Mouse (Mus musculus): ENCODE results near the gene Pdzd2. TPM values are rescaled to one million over a fixed set of nuclear protein-coding genes. Genes with fewer than 3 reads are reported as not detected.

The Pdzd2 gene
- polyA plus RNA-seq, 1 experiment = 9.3 TPM

DNA sequence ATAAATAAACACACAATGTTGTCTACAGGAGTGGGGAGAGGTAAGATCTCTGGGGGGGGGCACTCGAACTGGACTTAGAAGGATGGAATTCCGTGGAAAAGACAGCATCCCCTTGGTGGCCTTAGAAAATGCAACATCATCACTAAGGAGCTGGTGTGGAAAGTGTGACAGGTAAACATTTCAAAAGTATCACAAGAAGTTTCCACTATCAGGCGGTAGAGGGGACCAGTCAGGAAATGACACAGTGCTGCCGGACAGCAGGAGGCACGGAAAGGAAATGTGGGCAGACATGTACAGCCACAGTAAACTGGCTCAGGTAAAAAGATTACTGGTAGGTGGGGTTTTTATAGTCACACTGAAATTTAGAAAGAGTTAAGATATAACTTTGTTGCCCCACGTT lies 160.5 kb downstream of the Pdzd2 start:
- Histone ChIP-seq H3K27ac (ENCODE audit: control insufficient read depth, insufficient read depth, low read depth, low read length) (no peak overlapping the region), H3K4me3 (ENCODE audit: control insufficient read depth, low read depth, low read length) (no peak overlapping the region), H3K27me3 (ENCODE audit: control insufficient read depth, insufficient read depth, low read length) (no peaks in the 10 kb centered on the region), H3K36me3 (ENCODE audit: control insufficient read depth, insufficient read depth, low read length) (no peaks in the 10 kb centered on the region), H3K4me1 (ENCODE audit: control insufficient read depth, insufficient read depth, low read length) (peaks cover 3% of the 10 kb centered on the region)
- TF ChIP-seq POLR2A (IDR thresholded peaks at IDR 0.05; ENCODE audit: control insufficient read depth, low read depth, low read length) (no peak), CTCF (IDR thresholded peaks at IDR 0.05; ENCODE audit: control insufficient read depth, insufficient read depth, insufficient replicate concordance, low read depth, low read length) (no peak)

DNA sequence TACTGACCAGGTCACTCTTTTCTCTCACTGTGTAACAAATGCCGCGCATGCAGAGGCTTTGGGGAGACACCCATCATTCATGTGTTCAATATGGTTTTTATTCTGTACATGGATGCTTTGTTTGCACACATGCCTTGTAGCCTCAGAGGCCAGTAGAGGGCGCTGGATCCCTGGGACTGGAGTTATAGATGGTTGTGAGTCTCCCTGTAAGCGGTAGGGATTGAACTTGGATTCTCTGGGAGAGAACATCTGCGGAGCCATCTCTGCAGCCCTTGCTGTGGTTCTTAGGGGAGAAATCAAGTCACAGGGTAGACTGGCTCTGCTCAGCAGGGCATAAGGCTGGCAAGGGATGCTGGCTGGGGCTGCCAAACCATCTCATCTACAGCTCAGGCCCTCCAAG lies 161.4 kb downstream of the Pdzd2 start:
- no peaks in the 10 kb centered on the region for H3K27me3 ChIP-seq (ENCODE audit: control insufficient read depth, insufficient read depth, low read length)
- H3K27ac ChIP-seq (ENCODE audit: control insufficient read depth, insufficient read depth, low read depth, low read length) = no peak overlapping the region
- H3K4me3 ChIP-seq (ENCODE audit: control insufficient read depth, low read depth, low read length) = no peak overlapping the region
- TF ChIP-seq CTCF (IDR thresholded peaks at IDR 0.05; ENCODE audit: control insufficient read depth, insufficient read depth, insufficient replicate concordance, low read depth, low read length) (peak; percentile 42; the same call in 1 of the 2 replicates), POLR2A (IDR thresholded peaks at IDR 0.05; ENCODE audit: control insufficient read depth, low read depth, low read length) (no peak)
- H3K4me1 ChIP-seq (ENCODE audit: control insufficient read depth, insufficient read depth, low read length) = peaks cover 3% of the 10 kb centered on the region
- H3K36me3 ChIP-seq (ENCODE audit: control insufficient read depth, insufficient read depth, low read length) = no peaks in the 10 kb centered on the region

DNA sequence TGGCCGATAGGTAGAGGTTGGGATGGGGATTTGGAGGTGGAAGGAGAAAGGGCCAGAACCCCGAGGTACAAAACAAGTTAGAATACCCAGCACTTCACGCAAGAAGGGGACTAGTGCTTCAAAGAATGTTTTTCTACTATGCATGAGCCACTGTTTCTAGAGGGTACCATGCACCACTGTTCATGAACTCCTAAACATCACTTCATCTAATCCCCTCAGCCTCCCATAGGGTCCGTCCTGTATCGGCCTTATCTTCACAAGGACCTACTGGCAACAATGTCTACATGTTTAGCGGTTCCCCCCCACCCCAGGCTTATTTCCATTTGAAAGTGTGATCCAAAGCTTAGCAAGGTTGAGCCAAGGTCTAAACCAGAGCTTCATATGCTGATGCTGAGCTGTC lies 162.0 kb downstream of the Pdzd2 start:
- Histone ChIP-seq H3K4me1 (ENCODE audit: control insufficient read depth, insufficient read depth, low read length) (peaks cover 3% of the 10 kb centered on the region), H3K27ac (ENCODE audit: control insufficient read depth, insufficient read depth, low read depth, low read length) (no peak overlapping the region), H3K36me3 (ENCODE audit: control insufficient read depth, insufficient read depth, low read length) (no peaks in the 10 kb centered on the region), H3K4me3 (ENCODE audit: control insufficient read depth, low read depth, low read length) (no peak overlapping the region), H3K27me3 (ENCODE audit: control insufficient read depth, insufficient read depth, low read length) (no peaks in the 10 kb centered on the region)
- TF ChIP-seq POLR2A (IDR thresholded peaks at IDR 0.05; ENCODE audit: control insufficient read depth, low read depth, low read length) (no peak), CTCF (IDR thresholded peaks at IDR 0.05; ENCODE audit: control insufficient read depth, insufficient read depth, insufficient replicate concordance, low read depth, low read length) (no peak)

DNA sequence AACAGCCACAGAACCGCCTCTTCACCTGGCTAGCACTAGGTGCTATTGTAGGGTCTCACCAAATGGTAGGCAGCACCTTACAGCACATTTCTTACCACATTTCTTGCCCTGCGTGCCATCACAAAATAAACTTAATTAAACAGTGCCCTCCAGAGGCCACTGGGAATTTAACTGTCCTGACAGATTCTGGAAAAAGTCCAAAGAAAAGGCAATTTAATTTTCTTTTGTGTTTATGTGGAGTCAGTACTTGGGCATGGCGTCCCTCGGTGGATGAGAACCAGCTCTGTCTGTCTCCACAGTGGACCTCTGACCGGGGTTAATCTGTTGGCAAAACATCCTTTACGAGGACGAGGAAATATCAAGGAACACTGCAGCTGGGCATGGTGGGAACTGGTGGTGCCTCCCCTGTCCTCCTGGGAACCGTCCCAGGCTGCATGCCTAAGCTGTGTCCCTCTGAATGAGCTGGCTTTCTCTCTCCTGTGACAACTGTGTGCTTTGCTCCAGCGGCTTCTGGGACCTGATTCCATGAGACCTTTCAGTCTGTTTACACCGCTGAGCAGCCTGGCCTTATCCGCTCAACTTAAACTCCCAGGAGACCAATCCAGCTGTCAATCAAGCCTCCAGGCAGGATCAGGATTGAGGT lies 162.5 kb downstream of the Pdzd2 start:
- Histone ChIP-seq H3K4me1 (ENCODE audit: control insufficient read depth, insufficient read depth, low read length) (peaks cover 3% of the 10 kb centered on the region), H3K27ac (ENCODE audit: control insufficient read depth, insufficient read depth, low read depth, low read length) (no peak overlapping the region), H3K4me3 (ENCODE audit: control insufficient read depth, low read depth, low read length) (no peak overlapping the region), H3K36me3 (ENCODE audit: control insufficient read depth, insufficient read depth, low read length) (no peaks in the 10 kb centered on the region), H3K27me3 (ENCODE audit: control insufficient read depth, insufficient read depth, low read length) (no peaks in the 10 kb centered on the region)
- TF ChIP-seq CTCF (IDR thresholded peaks at IDR 0.05; ENCODE audit: control insufficient read depth, insufficient read depth, insufficient replicate concordance, low read depth, low read length) = no peak
- TF ChIP-seq POLR2A (IDR thresholded peaks at IDR 0.05; ENCODE audit: control insufficient read depth, low read depth, low read length) = no peak

DNA sequence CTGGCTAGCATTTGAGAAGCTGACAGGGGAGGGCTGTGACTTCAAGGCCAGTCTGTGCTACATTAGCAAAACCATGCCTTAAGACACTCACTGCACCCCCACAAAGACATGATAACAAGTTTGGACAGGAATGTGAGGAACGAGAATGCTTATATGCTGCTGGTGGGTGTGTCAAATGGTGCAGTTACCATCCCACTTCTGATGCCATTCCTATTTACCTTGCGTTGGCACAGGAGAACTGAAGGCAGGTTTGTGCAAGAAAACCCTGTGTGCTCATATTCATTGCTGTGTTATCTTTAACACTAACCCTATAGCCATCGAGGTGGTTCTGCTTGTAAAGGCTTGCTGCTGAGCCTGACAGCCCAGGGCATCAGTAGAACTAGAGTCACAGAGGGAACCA lies 166.1 kb downstream of the Pdzd2 start:
- Histone ChIP-seq H3K4me3 (ENCODE audit: control insufficient read depth, low read depth, low read length) (no peak overlapping the region), H3K27me3 (ENCODE audit: control insufficient read depth, insufficient read depth, low read length) (no peaks in the 10 kb centered on the region), H3K4me1 (ENCODE audit: control insufficient read depth, insufficient read depth, low read length) (peaks cover 3% of the 10 kb centered on the region), H3K27ac (ENCODE audit: control insufficient read depth, insufficient read depth, low read depth, low read length) (no peak overlapping the region), H3K36me3 (ENCODE audit: control insufficient read depth, insufficient read depth, low read length) (no peaks in the 10 kb centered on the region)
- no peak for TF ChIP-seq CTCF (IDR thresholded peaks at IDR 0.05; ENCODE audit: control insufficient read depth, insufficient read depth, insufficient replicate concordance, low read depth, low read length)
- TF ChIP-seq POLR2A (IDR thresholded peaks at IDR 0.05; ENCODE audit: control insufficient read depth, low read depth, low read length) = no peak

DNA sequence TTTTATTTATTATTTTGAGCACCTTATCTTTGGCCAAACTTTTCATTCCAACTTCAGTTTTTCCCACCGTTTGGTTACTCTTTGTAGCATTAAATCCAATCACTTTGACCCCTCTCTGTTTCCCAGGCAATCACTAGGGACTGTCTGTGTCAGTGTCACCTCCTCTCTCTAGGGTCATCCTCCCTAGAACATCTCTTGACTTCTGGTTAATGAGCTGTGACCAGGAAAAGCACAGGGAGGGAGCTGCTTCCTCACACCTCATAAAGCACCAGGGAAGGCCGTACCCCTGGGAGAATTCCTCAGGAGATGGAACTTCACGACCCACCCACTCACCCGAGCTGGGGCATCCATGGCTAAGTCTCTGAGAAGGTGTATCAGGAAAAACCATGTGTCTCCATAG lies 168.6 kb downstream of the Pdzd2 start:
- H3K4me1 ChIP-seq (ENCODE audit: control insufficient read depth, insufficient read depth, low read length) = peaks cover 7% of the 10 kb centered on the region
- no peak for TF ChIP-seq CTCF (IDR thresholded peaks at IDR 0.05; ENCODE audit: control insufficient read depth, insufficient read depth, insufficient replicate concordance, low read depth, low read length)
- TF ChIP-seq POLR2A (IDR thresholded peaks at IDR 0.05; ENCODE audit: control insufficient read depth, low read depth, low read length) = no peak
- no peaks in the 10 kb centered on the region for H3K27me3 ChIP-seq (ENCODE audit: control insufficient read depth, insufficient read depth, low read length)
- no peak overlapping the region for H3K27ac ChIP-seq (ENCODE audit: control insufficient read depth, insufficient read depth, low read depth, low read length)
- H3K36me3 ChIP-seq (ENCODE audit: control insufficient read depth, insufficient read depth, low read length) = no peaks in the 10 kb centered on the region
- no peak overlapping the region for H3K4me3 ChIP-seq (ENCODE audit: control insufficient read depth, low read depth, low read length)

DNA sequence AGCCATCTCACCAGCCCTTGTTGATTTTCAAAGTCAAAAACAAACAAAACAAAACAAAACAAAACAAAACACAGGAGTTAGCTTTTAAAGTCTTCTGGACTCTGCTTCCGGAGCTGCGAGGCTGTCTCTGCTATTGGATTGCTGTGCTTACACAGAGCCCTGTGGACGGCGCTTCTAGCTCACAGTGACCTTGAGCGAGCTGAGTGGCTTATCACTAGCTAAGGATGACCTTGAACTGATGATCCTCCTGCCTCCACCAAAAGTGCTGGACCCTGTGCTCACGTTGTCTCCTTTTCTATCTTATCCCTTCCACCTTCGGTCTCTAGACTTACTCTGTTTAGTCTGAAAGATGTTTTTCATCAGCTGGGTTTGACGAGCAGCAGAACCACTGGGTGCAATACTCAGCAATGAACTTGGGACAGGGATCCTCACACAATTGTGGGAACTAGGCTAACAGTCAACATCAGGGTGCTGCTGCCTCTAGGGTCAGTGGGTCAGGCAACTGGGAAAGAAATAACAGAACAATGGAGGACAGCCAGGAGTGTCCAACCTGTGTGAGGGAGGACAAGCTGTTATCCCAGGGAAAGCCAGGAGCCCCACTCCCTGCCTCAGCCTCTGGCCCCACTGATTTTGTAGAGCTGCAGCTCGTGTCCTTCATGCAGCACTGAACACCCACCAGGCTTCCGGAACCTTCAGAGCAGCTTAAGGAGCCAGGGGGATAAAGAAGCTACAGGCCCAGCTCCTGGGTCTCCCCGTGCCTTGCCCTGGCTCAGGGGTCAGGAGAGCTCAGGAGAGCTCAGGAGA lies 172.9 kb downstream of the Pdzd2 start:
- peak overlapping the region; percentile 16; the same call in 1 of the 2 replicates for H3K27ac ChIP-seq (ENCODE audit: control insufficient read depth, insufficient read depth, low read depth, low read length)
- H3K4me3 ChIP-seq (ENCODE audit: control insufficient read depth, low read depth, low read length) = no peak overlapping the region
- H3K27me3 ChIP-seq (ENCODE audit: control insufficient read depth, insufficient read depth, low read length) = no peaks in the 10 kb centered on the region
- TF ChIP-seq CTCF (IDR thresholded peaks at IDR 0.05; ENCODE audit: control insufficient read depth, insufficient read depth, insufficient replicate concordance, low read depth, low read length) (no peak), POLR2A (IDR thresholded peaks at IDR 0.05; ENCODE audit: control insufficient read depth, low read depth, low read length) (no peak)
- H3K36me3 ChIP-seq (ENCODE audit: control insufficient read depth, insufficient read depth, low read length) = no peaks in the 10 kb centered on the region
- H3K4me1 ChIP-seq (ENCODE audit: control insufficient read depth, insufficient read depth, low read length) = peaks cover 7% of the 10 kb centered on the region

Data from testis, adult 2 months (tissue).